Mouse (Mus musculus): Measurements from ENCODE around the gene Bcam. TPM values are rescaled to one million over a fixed set of nuclear protein-coding genes. Genes with fewer than 3 reads are reported as not detected.

Gene Bcam
- 18.2 and 28.9 TPM in 2 replicates for polyA plus RNA-seq (2012; rRNA removed)

GRCm38 (mm10) chr7:19770984-19771391 is at the start of gene Bcam:
Bcam (minus strand) TSS chr7:19771016.

GRCm38 (mm10) chr7:19796697-19797588 is 26.1 kb upstream of the Bcam start, which contains the start of gene Cblc:
Cblc (minus strand) TSS chr7:19796809.

GRCm38 (mm10) chr7:19750217-19751069 is 20.4 kb downstream of the Bcam start, which contains the start of gene Nectin2:
Nectin2 (minus strand) TSS chr7:19750483.

GRCm38 (mm10) chr7:19715239-19716054 is 55.4 kb downstream of the Bcam start, which contains the start of gene Tomm40:
Tomm40 (minus strand) TSS chr7:19715438.

Other genes starting within 250 kb of the Bcam start
- 59.4 and 66.9 TPM in 2 replicates for gene Ppp1r37, start 207.9 kb downstream of the Bcam start, polyA plus RNA-seq (2012; rRNA removed)
- 1.0 and 1.3 TPM in 2 replicates for gene Zfp296, start 193.7 kb downstream of the Bcam start, polyA plus RNA-seq (2012; rRNA removed)
- gene Gemin7, start 193.4 kb downstream of the Bcam start, polyA plus RNA-seq (2012; rRNA removed) = 40.7 and 66.6 TPM in 2 replicates
- gene Clasrp, start 166.5 kb downstream of the Bcam start, polyA plus RNA-seq (2012; rRNA removed) = 134 and 154 TPM in 2 replicates
- gene Relb, start 141.6 kb downstream of the Bcam start, polyA plus RNA-seq (2012; rRNA removed) = 2.4 and 4.4 TPM in 2 replicates
- 36.8 and 58.8 TPM in 2 replicates for gene Clptm1, start 106.0 kb downstream of the Bcam start, polyA plus RNA-seq (2012; rRNA removed)
- gene Apoc2, start 93.1 kb downstream of the Bcam start, polyA plus RNA-seq (2012; rRNA removed) = 4.6 and 11.0 TPM in 2 replicates
- not detected in 2 replicates for gene Gm44805, start 89.6 kb downstream of the Bcam start, polyA plus RNA-seq (2012; rRNA removed)
- 0.19 and 0.41 TPM in 2 replicates for gene Apoc4, start 89.5 kb downstream of the Bcam start, polyA plus RNA-seq (2012; rRNA removed)
- gene Apoc1, start 78.4 kb downstream of the Bcam start, polyA plus RNA-seq (2012; rRNA removed) = 4.9 and 8.1 TPM in 2 replicates
- gene Apoe, start 71.8 kb downstream of the Bcam start, polyA plus RNA-seq (2012; rRNA removed) = 198 and 270 TPM in 2 replicates
- gene Tomm40, start 55.6 kb downstream of the Bcam start, polyA plus RNA-seq (2012; rRNA removed) = 102 and 110 TPM in 2 replicates
- gene Nectin2, start 20.5 kb downstream of the Bcam start, polyA plus RNA-seq (2012; rRNA removed) = 43.3 and 45.3 TPM in 2 replicates
- 0.34 and 0.46 TPM in 2 replicates for gene Cblc, start 25.8 kb upstream of the Bcam start, polyA plus RNA-seq (2012; rRNA removed)
- 0.60 and 1.0 TPM in 2 replicates for gene Bcl3, start 51.8 kb upstream of the Bcam start, polyA plus RNA-seq (2012; rRNA removed)
- 0.24 and 0.29 TPM in 2 replicates for gene Gm19345, start 81.0 kb upstream of the Bcam start, polyA plus RNA-seq (2012; rRNA removed)
- not detected in 2 replicates for gene Ceacam16, start 90.3 kb upstream of the Bcam start, polyA plus RNA-seq (2012; rRNA removed)
- not detected in 2 replicates for gene Ceacam19, start 116.9 kb upstream of the Bcam start, polyA plus RNA-seq (2012; rRNA removed)
- gene Pvr, start 150.1 kb upstream of the Bcam start, polyA plus RNA-seq (2012; rRNA removed) = 3.6 and 8.4 TPM in 2 replicates
- 0.06 and 0.12 TPM in 2 replicates for gene Igsf23, start 179.7 kb upstream of the Bcam start, polyA plus RNA-seq (2012; rRNA removed)
- not detected in 2 replicates for gene Ceacam20, start 194.4 kb upstream of the Bcam start, polyA plus RNA-seq (2012; rRNA removed)
- gene Nlrp9b, start 220.4 kb upstream of the Bcam start, polyA plus RNA-seq (2012; rRNA removed) = 0.01 TPM in 1 of 2 replicates, not detected in the other